Mouse (Mus musculus) hindbrain, embryonic 13.5 days (tissue): ENCODE results near the gene Kcnh1. TPM values are rescaled to one million over a fixed set of nuclear protein-coding genes. Genes with fewer than 3 reads are reported as not detected.

Experiments used
- ATAC-seq: fragments of 200-750 bp; cut with Nextera tagmentation; 2 replicates; pipeline ENCODE4 v1.8.0; 2017; ENCODE audit warnings: moderate TSS enrichment; ENCODE audit not compliant: low FRiP score
- H3K27ac ChIP-seq: fragments of 300-500 bp; sonication (generic); 2 replicates; pipeline ENCODE4 v1.5.1; 2015; ENCODE audit warnings: inconsistent platforms, mild to moderate bottlenecking, moderate library complexity
- H3K27me3 ChIP-seq: fragments of 300-500 bp; sonication (generic); 2 replicates; pipeline ENCODE4 v1.6.1; 2015; ENCODE audit warnings: mild to moderate bottlenecking, inconsistent platforms
- H3K36me3 ChIP-seq: fragments of 300-500 bp; sonication (generic); 2 replicates; pipeline ENCODE4 v1.6.1; 2015; ENCODE audit warnings: mild to moderate bottlenecking, inconsistent platforms
- H3K4me1 ChIP-seq: fragments of 300-500 bp; sonication (generic); replicated peaks from 2 replicates; pipeline ENCODE4 v1.6.1; 2015; ENCODE audit warnings: inconsistent platforms
- H3K4me2 ChIP-seq: fragments of 300-500 bp; sonication (generic); 2 replicates; pipeline ENCODE4 v1.6.1; 2015; ENCODE audit warnings: inconsistent platforms, mild to moderate bottlenecking, moderate library complexity
- H3K4me3 ChIP-seq: fragments of 300-500 bp; sonication (generic); 2 replicates; pipeline ENCODE4 v1.5.1; 2015; ENCODE audit warnings: mild to moderate bottlenecking, inconsistent platforms
- H3K9ac ChIP-seq: fragments of 300-500 bp; sonication (generic); 2 replicates; pipeline ENCODE4 v1.6.1; 2015; ENCODE audit warnings: mild to moderate bottlenecking, inconsistent platforms
- H3K9me3 ChIP-seq: fragments of 300-500 bp; sonication (generic); 2 replicates; pipeline ENCODE4 v1.6.1; 2016; ENCODE audit warnings: inconsistent platforms
- WGBS: fragments of 180-500 bp; shearing (Covaris S2); methylation state at CpG from one replicate; pipeline ENCODE4 v1.1.7; 2015; 5-methylcytosine and 5-hydroxymethylcytosine counted together
- polyA plus RNA-seq: library from polyadenylated mRNA; unstranded; fragments of >200 nt; fragmentation: Nextera tagmentation; extraction: Ambion mirVana; gene quantifications from 2 replicates; pipeline ENCODE4 v1.2.1, GENCODE M21; 2015

Kcnh1 gene
- polyA plus RNA-seq, 1 experiment from 2014 or later, result 1.8 TPM

DNA sequence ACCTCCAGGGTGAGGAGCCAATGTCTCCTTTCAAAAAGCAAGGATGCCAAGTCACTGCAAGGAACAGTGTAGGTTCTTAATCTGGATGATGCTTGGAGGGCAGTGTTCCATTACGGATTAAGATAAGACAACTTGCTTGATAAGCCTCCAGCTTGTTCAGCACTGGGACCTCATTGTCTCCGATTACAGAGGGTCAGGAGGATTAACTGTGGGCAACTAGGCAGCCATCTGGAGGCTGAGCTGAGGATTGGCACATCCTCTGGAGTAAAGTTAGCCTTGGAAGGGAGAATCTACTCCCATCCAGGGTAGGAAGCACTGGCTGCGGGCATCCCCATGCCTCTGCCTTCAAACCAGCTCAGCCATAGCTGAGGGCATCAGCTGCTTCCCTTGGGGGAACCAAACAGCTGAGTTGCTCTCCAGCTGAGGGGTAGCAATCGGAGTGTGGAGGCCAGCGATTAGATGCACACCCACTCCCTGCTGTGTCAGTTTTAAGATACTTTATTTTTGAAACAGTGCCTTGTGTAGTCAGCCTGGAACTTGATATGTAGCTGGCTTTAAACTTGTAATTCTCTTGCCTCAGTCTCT is 87.3 kb downstream of the Kcnh1 start:
- peaks cover 9% of the 10 kb centered on the region; the same call in 1 of the 2 replicates for H3K4me1 ChIP-seq
- WGBS, result 68% methylated on average over 5 of the region's 5 CpGs
- H3K27ac ChIP-seq, result no peak overlapping the region
- no peak overlapping the region for H3K9ac ChIP-seq
- no peaks in the 10 kb centered on the region for H3K27me3 ChIP-seq
- H3K4me2 ChIP-seq, result no peak overlapping the region
- no peak overlapping the region for H3K4me3 ChIP-seq
- H3K9me3 ChIP-seq, result no peaks in the 10 kb centered on the region
- H3K36me3 ChIP-seq, result no peaks in the 10 kb centered on the region
- no peak for ATAC-seq

DNA sequence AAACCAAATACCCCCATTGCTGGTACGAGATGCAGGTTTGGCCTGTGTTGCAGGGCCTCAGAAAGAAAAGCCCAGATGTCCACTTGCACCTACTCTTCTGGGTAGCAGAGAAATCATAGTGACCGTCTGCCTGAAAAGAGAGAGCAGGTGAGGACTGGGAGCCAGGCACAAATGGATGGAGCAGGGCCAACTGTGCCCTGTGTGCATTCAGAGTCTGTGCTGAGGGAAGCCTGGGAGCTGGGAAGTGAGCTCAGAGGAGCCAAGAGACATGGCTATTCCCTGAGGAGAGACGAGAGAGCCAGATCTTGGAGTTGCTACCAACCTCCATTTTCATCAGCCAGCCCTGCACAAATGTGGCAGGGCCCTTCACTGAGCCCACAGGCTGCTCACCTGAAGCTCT is 93.8 kb downstream of the Kcnh1 start:
- Histone ChIP-seq H3K36me3 (no peaks in the 10 kb centered on the region), H3K9me3 (no peaks in the 10 kb centered on the region), H3K9ac (no peak overlapping the region), H3K27ac (no peak overlapping the region), H3K4me1 (no peaks in the 10 kb centered on the region), H3K4me2 (no peak overlapping the region), H3K27me3 (no peaks in the 10 kb centered on the region), H3K4me3 (no peak overlapping the region)
- 87% methylated on average over 3 of the region's 3 CpGs for WGBS
- no peak for ATAC-seq

DNA sequence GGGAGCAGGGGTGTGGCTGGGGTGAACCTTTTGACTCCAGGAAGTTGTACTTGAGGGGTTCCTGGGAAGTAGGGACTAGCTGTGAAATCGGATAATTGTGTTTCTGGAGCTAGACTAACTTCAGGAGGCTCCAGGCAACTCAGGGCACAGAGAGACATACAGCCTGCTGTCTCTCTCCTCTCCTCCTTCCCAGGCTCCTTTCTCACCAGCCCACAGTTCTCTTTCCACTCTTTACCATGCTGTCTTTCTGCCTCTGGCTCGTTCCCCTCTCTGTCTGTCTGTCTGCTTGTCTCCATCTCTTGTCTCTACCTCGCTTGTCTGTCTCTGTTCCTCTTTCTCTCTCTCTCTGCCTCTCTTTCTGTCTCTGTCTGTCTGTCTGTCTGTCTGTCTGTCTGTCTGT is 94.4 kb downstream of the Kcnh1 start:
- no peak for ATAC-seq
- H3K4me3 ChIP-seq, result no peak overlapping the region
- 76% methylated on average over 3 of the region's 3 CpGs for WGBS

DNA sequence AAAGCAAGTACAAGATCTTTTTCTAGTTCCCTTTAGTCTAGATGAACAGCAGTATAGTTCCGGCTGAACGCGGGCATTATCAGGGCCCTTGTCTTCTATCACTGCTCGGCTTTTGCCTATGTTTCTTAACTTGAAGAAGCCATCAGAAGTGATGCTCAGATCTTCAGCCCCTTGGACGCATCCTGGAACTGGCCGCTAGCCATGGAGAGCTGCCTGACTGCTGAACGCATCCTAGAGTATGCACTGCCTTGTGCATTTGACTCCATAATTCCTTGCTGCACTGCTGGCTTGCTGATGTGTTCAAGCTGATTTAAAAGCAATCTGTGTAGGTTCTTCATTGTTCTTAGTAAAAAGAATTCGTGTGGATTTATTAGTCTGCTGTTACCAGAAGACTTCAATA is 97.9 kb downstream of the Kcnh1 start:
- no peak for ATAC-seq
- H3K4me1 ChIP-seq, result no peaks in the 10 kb centered on the region
- H3K9me3 ChIP-seq, result no peaks in the 10 kb centered on the region
- no peaks in the 10 kb centered on the region for H3K27me3 ChIP-seq
- no peak overlapping the region for H3K9ac ChIP-seq
- no peak overlapping the region for H3K4me3 ChIP-seq
- 88% methylated on average over 8 of the region's 8 CpGs for WGBS
- H3K36me3 ChIP-seq, result no peaks in the 10 kb centered on the region
- H3K4me2 ChIP-seq, result no peak overlapping the region
- H3K27ac ChIP-seq, result no peak overlapping the region

More for the DNA sequence above, 94.4 kb downstream of the Kcnh1 start:
- no peaks in the 10 kb centered on the region for H3K4me1 ChIP-seq
- H3K27ac ChIP-seq, result no peak overlapping the region
- H3K36me3 ChIP-seq, result no peaks in the 10 kb centered on the region
- no peaks in the 10 kb centered on the region for H3K27me3 ChIP-seq
- no peaks in the 10 kb centered on the region for H3K9me3 ChIP-seq
- H3K4me2 ChIP-seq, result no peak overlapping the region
- no peak overlapping the region for H3K9ac ChIP-seq

DNA sequence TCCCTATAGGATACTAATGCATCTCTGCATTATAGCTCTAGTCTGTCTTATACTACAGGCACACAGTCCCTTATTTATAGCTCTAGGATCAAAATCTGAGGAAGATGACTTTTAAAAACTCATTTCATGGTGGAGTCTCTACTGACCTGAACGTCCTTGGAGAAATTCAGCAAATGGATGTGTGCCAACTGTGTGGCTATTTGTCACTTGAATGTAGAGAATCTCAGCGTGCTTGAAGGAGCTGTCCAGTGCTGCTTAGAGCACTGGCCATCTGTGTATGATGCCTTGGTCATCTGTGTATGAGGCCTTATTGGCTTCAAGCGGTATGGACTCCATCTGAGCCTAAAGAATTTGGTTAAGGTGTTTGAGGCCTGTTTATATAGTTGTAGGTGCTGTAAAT is 100.7 kb downstream of the Kcnh1 start:
- Histone ChIP-seq H3K4me3 (no peak overlapping the region), H3K4me2 (no peak overlapping the region), H3K27me3 (no peaks in the 10 kb centered on the region), H3K27ac (no peak overlapping the region), H3K9me3 (no peaks in the 10 kb centered on the region), H3K36me3 (no peaks in the 10 kb centered on the region), H3K9ac (no peak overlapping the region), H3K4me1 (no peaks in the 10 kb centered on the region)
- WGBS, result 63% methylated on average over 3 of the region's 3 CpGs
- ATAC-seq, result no peak

DNA sequence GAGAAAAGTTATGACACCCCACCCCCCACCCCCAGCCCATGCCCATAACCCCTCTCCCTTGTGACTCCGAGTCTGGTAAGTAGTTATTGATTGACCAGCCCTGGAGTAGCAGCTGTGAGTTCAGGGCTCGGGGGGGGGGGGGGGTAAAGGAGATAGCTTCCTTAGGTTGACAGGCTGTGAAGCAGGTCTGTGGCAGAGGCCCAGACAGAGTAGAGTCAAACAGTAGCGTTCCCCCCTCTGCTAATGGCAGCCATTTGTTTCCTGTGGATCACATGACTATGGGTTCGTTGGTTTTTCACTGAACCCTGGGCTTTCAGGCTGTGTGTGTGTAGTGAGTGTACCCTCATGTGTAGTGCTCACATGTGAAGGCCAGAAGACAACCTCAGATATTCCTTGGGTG is 102.8 kb downstream of the Kcnh1 start:
- H3K27ac ChIP-seq, result no peak overlapping the region
- H3K9ac ChIP-seq, result no peak overlapping the region
- no peaks in the 10 kb centered on the region for H3K9me3 ChIP-seq
- no peaks in the 10 kb centered on the region for H3K4me1 ChIP-seq
- 57% methylated on average over 4 of the region's 4 CpGs for WGBS
- no peak overlapping the region for H3K4me2 ChIP-seq
- no peak overlapping the region for H3K4me3 ChIP-seq
- ATAC-seq, result no peak
- no peaks in the 10 kb centered on the region for H3K36me3 ChIP-seq
- no peaks in the 10 kb centered on the region for H3K27me3 ChIP-seq

DNA sequence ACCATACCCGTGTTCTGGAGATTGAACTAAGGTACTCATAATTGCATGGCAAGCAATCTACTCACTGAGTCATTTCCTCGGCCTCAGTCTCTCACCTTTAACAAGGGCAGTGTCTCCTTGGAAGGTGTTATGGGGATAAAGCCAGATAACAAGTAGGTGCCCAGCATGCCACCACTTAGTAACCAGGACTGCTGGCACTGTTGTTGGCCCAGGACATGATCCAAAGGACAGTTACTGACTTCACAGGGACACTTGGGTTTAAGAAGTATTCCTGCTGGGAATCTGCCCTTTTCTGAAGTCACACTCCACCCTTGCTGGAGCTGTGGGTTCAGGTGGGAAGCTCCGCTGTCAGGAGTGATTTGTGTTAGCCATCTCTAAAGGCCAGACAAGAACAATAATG is 103.3 kb downstream of the Kcnh1 start:
- no peaks in the 10 kb centered on the region for H3K9me3 ChIP-seq
- H3K4me2 ChIP-seq, result no peak overlapping the region
- H3K4me1 ChIP-seq, result no peaks in the 10 kb centered on the region
- no peak overlapping the region for H3K4me3 ChIP-seq
- no peak for ATAC-seq
- 91% methylated on average over 3 of the region's 3 CpGs for WGBS
- no peaks in the 10 kb centered on the region for H3K27me3 ChIP-seq
- H3K27ac ChIP-seq, result no peak overlapping the region
- H3K36me3 ChIP-seq, result no peaks in the 10 kb centered on the region
- no peak overlapping the region for H3K9ac ChIP-seq

DNA sequence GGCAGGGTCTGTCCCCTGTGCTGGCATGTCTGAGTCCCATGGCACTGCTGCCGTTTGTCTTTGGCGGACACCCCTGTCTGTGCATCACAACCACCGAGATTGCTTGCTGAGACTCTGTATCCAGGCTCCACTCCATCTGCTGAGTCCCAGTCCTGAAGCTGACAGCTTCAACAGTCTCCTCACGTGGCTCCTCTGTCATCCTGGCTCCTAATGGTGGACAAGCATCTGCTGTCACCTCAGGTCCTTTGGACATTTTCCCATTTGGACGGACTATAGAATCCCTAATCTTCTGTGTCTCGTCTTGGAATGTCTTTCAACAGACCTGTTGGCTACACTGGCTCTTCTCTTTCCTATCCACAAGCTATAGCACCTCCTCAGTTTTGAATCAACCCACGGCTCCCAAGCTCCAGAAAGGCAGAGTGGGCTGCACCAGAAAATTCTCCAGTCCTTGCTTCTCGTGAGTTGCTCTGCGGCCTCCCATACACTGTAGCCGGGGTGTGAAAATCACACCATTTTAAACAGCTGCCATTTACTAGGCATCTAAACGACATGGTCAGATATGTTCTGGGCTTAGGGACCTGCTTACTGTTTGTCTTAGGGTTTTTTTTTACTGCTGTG is 104.8 kb downstream of the Kcnh1 start:
- Histone ChIP-seq H3K27me3 (no peaks in the 10 kb centered on the region), H3K4me3 (no peak overlapping the region), H3K27ac (no peak overlapping the region), H3K9ac (no peak overlapping the region), H3K36me3 (no peaks in the 10 kb centered on the region), H3K4me1 (no peaks in the 10 kb centered on the region), H3K9me3 (no peaks in the 10 kb centered on the region), H3K4me2 (no peak overlapping the region)
- 83% methylated on average over 11 of the region's 11 CpGs for WGBS
- ATAC-seq, result no peak

DNA sequence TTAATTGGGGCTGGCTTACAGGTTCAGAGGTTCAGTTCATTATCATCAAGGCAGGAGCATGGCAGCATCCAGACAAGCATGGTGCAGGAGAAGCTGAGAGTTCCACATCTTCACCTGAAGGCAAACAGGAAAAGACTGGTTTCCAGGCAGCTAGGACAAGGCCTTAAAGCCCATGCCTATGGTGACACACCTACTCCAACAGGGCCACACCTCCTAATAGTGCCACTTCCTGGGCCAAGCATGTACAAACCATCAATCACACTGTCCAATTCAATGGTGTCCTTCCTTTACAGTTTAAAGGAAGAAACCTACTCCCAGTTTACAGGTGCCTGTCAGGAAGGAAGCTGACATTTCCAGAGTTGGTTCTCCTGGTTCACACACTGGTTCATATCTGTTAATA is 105.3 kb downstream of the Kcnh1 start:
- Histone ChIP-seq H3K4me1 (no peaks in the 10 kb centered on the region), H3K4me2 (no peak overlapping the region), H3K9ac (no peak overlapping the region), H3K27ac (no peak overlapping the region), H3K9me3 (no peaks in the 10 kb centered on the region), H3K36me3 (no peaks in the 10 kb centered on the region), H3K27me3 (no peaks in the 10 kb centered on the region), H3K4me3 (no peak overlapping the region)
- no peak for ATAC-seq

DNA sequence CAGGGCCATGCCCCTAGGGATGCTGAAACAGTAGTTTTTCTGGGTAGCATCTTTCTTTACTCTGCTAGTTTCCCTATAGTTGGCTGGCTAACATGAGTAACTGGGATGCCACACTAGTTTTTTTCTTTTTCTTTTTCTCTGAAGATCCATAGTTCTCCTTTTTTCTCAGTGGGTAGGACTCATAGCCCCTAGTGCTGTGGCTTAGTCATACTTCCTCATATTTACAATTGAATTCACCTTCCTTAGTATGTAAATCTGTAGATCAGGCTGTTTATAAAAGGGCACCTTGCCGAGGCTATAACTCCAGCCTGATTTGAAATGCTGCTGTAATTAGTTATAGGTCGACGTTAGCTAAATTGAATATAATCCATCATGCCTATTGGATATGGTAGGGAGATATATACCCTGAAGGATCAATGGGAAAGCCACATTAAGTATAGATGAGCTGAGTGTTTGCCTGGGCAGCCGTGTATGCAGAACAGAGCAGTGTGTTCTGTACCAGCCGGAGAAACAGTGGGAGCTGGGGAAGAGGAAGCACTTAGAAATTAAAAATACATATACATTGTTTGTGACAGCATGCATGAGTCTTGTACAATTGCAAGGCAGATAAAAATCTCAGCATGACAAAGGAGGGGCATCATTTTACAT is 107.0 kb downstream of the Kcnh1 start:
- no peak for ATAC-seq

DNA sequence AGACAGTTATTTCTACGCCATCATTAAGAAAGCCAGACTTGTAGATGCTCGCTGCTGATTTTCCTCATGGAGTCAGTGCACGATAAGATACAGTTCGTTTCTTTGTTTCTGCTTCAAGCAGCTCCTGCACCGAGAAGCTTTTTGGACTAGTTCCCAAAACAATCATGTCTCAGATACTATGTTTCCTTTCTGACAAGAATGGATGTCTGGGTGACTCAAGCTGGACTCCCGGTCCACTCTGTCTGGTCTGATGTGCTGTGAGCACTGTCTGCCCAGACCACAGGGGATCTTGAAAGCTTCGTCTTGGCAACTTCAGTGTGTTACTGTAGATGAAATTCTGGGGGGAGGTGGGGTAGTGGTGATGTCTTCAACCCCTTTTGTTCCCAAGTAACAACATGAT is 109.8 kb downstream of the Kcnh1 start:
- no peaks in the 10 kb centered on the region for H3K4me1 ChIP-seq
- H3K4me2 ChIP-seq, result no peak overlapping the region
- H3K36me3 ChIP-seq, result no peaks in the 10 kb centered on the region
- H3K4me3 ChIP-seq, result no peak overlapping the region
- H3K9ac ChIP-seq, result no peak overlapping the region
- H3K27ac ChIP-seq, result no peak overlapping the region
- ATAC-seq, result no peak
- WGBS, result 81% methylated on average over 7 of the region's 7 CpGs
- no peaks in the 10 kb centered on the region for H3K27me3 ChIP-seq
- no peaks in the 10 kb centered on the region for H3K9me3 ChIP-seq

More for the DNA sequence above, 107.0 kb downstream of the Kcnh1 start:
- Histone ChIP-seq H3K36me3 (no peaks in the 10 kb centered on the region), H3K27ac (0 out of 2 replicates have a peak overlapping the region, but pooled peaks have one; percentile 13), H3K9me3 (no peaks in the 10 kb centered on the region), H3K4me2 (no peak overlapping the region), H3K4me3 (no peak overlapping the region), H3K27me3 (no peaks in the 10 kb centered on the region), H3K9ac (no peak overlapping the region), H3K4me1 (no peaks in the 10 kb centered on the region)
- 55% methylated on average over 5 of the region's 5 CpGs for WGBS

DNA sequence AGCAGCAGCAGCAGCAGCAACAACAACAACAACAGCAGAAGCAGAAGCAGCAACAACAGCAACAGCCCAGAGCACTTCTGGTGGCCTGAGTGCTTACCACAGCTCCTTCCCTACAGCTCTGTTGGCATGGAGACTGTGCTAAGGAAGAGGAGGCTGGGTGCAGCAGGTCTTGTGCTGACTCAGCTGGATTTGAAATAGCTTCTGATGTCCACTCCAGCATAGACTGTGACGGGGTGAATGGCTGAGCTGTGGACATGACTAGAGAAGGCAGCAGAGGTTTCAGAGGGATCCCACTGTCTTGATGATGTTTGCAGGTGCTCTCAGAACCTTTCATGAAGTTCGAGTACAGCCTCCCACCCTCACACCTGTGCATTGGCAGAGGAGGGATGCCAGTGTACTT is 113.0 kb downstream of the Kcnh1 start:
- H3K27ac ChIP-seq, result no peak overlapping the region
- no peaks in the 10 kb centered on the region for H3K27me3 ChIP-seq
- H3K4me2 ChIP-seq, result no peak overlapping the region
- H3K4me3 ChIP-seq, result no peak overlapping the region
- H3K4me1 ChIP-seq, result no peaks in the 10 kb centered on the region
- 85% methylated on average over 2 of the region's 2 CpGs for WGBS
- no peaks in the 10 kb centered on the region for H3K36me3 ChIP-seq
- no peak for ATAC-seq
- H3K9me3 ChIP-seq, result no peaks in the 10 kb centered on the region
- H3K9ac ChIP-seq, result no peak overlapping the region

DNA sequence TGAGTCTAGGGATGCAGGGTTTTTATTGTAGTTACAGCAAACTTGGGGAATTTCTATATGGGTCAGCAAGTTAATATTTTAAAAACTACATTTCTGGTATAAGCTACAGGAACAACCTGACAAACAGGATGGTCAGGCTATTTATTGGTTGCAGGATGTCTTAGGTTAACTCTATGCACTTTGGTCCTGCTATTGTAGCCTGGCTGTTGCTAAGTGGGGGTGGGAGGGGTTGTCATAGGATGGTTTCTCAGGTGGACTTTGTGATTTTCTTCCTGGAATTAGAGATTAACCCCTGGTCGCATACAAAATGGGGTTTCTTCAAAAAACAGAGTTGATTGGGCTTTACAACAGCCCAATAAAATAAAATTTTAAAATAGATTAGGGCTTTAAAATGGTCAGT is 114.6 kb downstream of the Kcnh1 start:
- no peak for ATAC-seq
- WGBS, result 92% methylated on average over 1 of the region's 1 CpGs
- no peaks in the 10 kb centered on the region for H3K4me1 ChIP-seq
- no peaks in the 10 kb centered on the region for H3K9me3 ChIP-seq
- no peak overlapping the region for H3K4me3 ChIP-seq
- no peaks in the 10 kb centered on the region for H3K36me3 ChIP-seq
- no peaks in the 10 kb centered on the region for H3K27me3 ChIP-seq
- no peak overlapping the region for H3K9ac ChIP-seq
- no peak overlapping the region for H3K4me2 ChIP-seq
- H3K27ac ChIP-seq, result no peak overlapping the region
